ENCODE assay signal across 22 mouse cellular contexts in the genomic region with DNA sequence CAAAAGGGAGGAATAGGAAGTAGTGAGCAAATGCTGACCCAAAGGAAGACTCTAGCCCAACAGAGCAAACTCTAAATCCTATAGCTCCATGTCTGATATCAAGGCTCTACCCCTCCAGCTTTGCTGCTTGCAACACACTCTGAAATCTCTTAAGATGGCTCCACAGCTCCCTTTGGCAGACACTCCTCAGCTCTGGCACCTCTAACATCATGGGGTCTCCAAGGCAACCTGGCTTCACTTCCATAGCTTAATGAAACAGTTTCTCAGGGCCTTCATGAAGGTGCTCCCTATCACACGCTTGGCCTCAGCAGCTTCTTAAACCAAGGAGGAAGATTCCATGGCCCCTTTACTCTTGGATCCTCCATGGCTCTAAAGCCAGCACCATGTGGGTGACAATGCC.
"Had no signal": no experiment of that assay in that cellular context is flagged by ENCODE, and none has a peak within 500 bp of the region (broad histone marks: within the 10 kb centered on the region; RNA-seq: fewer than 3 reads in every experiment).

No protein-coding gene starts in this region.

- H3K36me3 ChIP-seq: limb, embryonic 12.5 days; limb, embryonic 15.5 days; midbrain, embryonic 12.5 days; neural tube, embryonic 13.5 days had no signal

- H3K9me3 ChIP-seq: limb, embryonic 12.5 days; limb, embryonic 15.5 days; midbrain, embryonic 12.5 days; neural tube, embryonic 13.5 days had no signal

- H3K4me3 ChIP-seq: layer of hippocampus, adult 2 months; limb, embryonic 12.5 days; limb, embryonic 15.5 days; midbrain, embryonic 12.5 days; myocyte; neural tube, embryonic 13.5 days had no signal

- ATAC-seq: liver, postnatal 0 days; lung, postnatal 0 days; midbrain, embryonic 16.5 days had no signal

- H3K4me1 ChIP-seq: midbrain, embryonic 12.5 days; neural tube, embryonic 13.5 days had no signal

- H3K9ac ChIP-seq: limb, embryonic 12.5 days; limb, embryonic 15.5 days; liver, embryonic 14.5 days; liver, postnatal 0 days; lung, embryonic 14.5 days; midbrain, embryonic 12.5 days; neural tube, embryonic 13.5 days had no signal

- H3K27ac ChIP-seq: kidney, postnatal 0 days; layer of hippocampus, adult 2 months; limb, embryonic 12.5 days; limb, embryonic 15.5 days; liver, embryonic 14.5 days; macrophage; midbrain, embryonic 12.5 days; neural tube, embryonic 13.5 days; stomach, postnatal 0 days had no signal

- H3K27me3 ChIP-seq: limb, embryonic 12.5 days; limb, embryonic 15.5 days had no signal

- H3K4me2 ChIP-seq: limb, embryonic 12.5 days; limb, embryonic 15.5 days; liver, embryonic 11.5 days; lung, embryonic 14.5 days; midbrain, embryonic 12.5 days; neural tube, embryonic 13.5 days had no signal

- DNase-seq: kidney, postnatal 25 days; layer of hippocampus, adult 9-11 months; liver, postnatal 0 days; lung, embryonic 14.5 days; retina, postnatal 1 day; right cerebral cortex, postnatal 4 days; thymus, adult 2 months; thymus, postnatal 14 days; thymus, postnatal 4 days had no signal
